Mouse (Mus musculus) embryonic facial prominence, embryonic 13.5 days (tissue): ENCODE data around the gene Abcg1. TPM values are rescaled to one million over a fixed set of nuclear protein-coding genes. Genes with fewer than 3 reads are reported as not detected.
A peak's percentile ranks its signal among the peaks of the same experiment; 100 is the strongest.

ENCODE experiments used
- ATAC-seq: fragments of 200-750 bp; cut with Nextera tagmentation; 2 replicates; pipeline ENCODE4 v1.8.0; 2017; ENCODE audit warnings: low read depth; ENCODE audit not compliant: insufficient number of reproducible peaks, insufficient read depth, low FRiP score, low TSS enrichment
- H3K27ac ChIP-seq: fragments of 300-500 bp; sonication (generic); 2 replicates; pipeline ENCODE4 v1.5.1; 2015; ENCODE audit warnings: moderate library complexity, mild to moderate bottlenecking, inconsistent platforms
- H3K27me3 ChIP-seq: fragments of 300-500 bp; sonication (generic); 2 replicates; pipeline ENCODE4 v1.6.1; 2015; ENCODE audit warnings: mild to moderate bottlenecking, inconsistent platforms
- H3K36me3 ChIP-seq: fragments of 300-500 bp; sonication (generic); 2 replicates; pipeline ENCODE4 v1.6.1; 2015; ENCODE audit warnings: mild to moderate bottlenecking, inconsistent platforms
- H3K4me1 ChIP-seq: fragments of 300-500 bp; sonication (generic); 2 replicates; pipeline ENCODE4 v1.6.1; 2015; ENCODE audit warnings: inconsistent platforms
- H3K4me2 ChIP-seq: fragments of 300-500 bp; sonication (generic); 2 replicates; pipeline ENCODE4 v1.6.1; 2015; ENCODE audit warnings: moderate library complexity, mild to moderate bottlenecking, inconsistent platforms
- H3K4me3 ChIP-seq: fragments of 300-500 bp; sonication (generic); 2 replicates; pipeline ENCODE4 v1.5.1; 2015; ENCODE audit warnings: mild to moderate bottlenecking, inconsistent platforms
- H3K9ac ChIP-seq: fragments of 300-500 bp; sonication (generic); 2 replicates; pipeline ENCODE4 v1.6.1; 2015; ENCODE audit warnings: mild to moderate bottlenecking, inconsistent platforms
- H3K9me3 ChIP-seq: fragments of 300-500 bp; sonication (generic); 2 replicates; pipeline ENCODE4 v1.6.1; 2016; ENCODE audit warnings: inconsistent platforms
- WGBS: fragments of 180-500 bp; shearing (Covaris S2); methylation state at CpG from one replicate; pipeline ENCODE4 v1.1.7; 2015; ENCODE audit warnings: mixed read lengths; 5-methylcytosine and 5-hydroxymethylcytosine counted together
- polyA plus RNA-seq: library from polyadenylated mRNA; unstranded; fragments of >200 nt; fragmentation: Nextera tagmentation; extraction: Ambion mirVana; gene quantifications from 2 replicates; pipeline ENCODE4 v1.2.1, GENCODE M21; 2015

Gene Abcg1
- polyA plus RNA-seq, 1 experiment from 2014 or later = 14.2 TPM

- Histone ChIP-seq H3K27me3 (no peaks in the 10 kb centered on the region), H3K36me3 (no peaks in the 10 kb centered on the region), H3K27ac (peak overlapping the region; percentile 75), H3K9me3 (no peaks in the 10 kb centered on the region), H3K4me1 (peaks cover 70% of the 10 kb centered on the region), H3K4me2 (peak overlapping the region; percentile 3; the same call in 1 of the 2 replicates), H3K4me3 (no peak overlapping the region), H3K9ac (0 out of 2 replicates have a peak overlapping the region, but pooled peaks have one; percentile 11)
- no peak for ATAC-seq
- WGBS = 41% methylated on average over 18 of the region's 18 CpGs
Measured at GRCm38 (mm10) chr17:31071421-31072301, 14.2 kb downstream of the Abcg1 start.

DNA sequence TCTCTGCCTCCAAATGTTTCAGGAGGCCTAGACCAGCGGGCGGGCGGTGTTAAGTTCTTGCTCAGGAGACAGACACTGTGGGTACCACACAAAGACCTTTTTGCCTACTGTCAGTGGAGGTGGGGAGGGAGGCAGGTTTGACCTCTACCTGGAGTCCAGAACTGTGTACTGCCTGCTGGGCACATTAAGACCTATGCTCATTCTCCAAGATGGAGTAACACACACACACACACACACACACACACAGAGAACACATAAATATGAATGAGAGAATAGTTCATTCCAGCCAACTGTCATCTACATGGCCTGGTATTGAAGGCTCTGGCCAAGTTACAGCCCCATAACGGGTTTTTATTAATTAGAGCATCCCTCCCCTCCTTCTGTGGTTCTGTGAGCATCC lies 15.4 kb downstream of the Abcg1 start:
- H3K9me3 ChIP-seq = no peaks in the 10 kb centered on the region
- H3K4me2 ChIP-seq = peak overlapping the region; percentile 60
- H3K9ac ChIP-seq = no peak overlapping the region
- H3K4me1 ChIP-seq = peaks cover 62% of the 10 kb centered on the region
- no peaks in the 10 kb centered on the region for H3K36me3 ChIP-seq
- ATAC-seq = peak; percentile 34; the same call in 1 of the 2 replicates
- H3K4me3 ChIP-seq = peak overlapping the region; percentile 34; the same call in 1 of the 2 replicates
- H3K27me3 ChIP-seq = no peaks in the 10 kb centered on the region
- 44% methylated on average over 4 of the region's 4 CpGs for WGBS
- H3K27ac ChIP-seq = peak overlapping the region; percentile 75

DNA sequence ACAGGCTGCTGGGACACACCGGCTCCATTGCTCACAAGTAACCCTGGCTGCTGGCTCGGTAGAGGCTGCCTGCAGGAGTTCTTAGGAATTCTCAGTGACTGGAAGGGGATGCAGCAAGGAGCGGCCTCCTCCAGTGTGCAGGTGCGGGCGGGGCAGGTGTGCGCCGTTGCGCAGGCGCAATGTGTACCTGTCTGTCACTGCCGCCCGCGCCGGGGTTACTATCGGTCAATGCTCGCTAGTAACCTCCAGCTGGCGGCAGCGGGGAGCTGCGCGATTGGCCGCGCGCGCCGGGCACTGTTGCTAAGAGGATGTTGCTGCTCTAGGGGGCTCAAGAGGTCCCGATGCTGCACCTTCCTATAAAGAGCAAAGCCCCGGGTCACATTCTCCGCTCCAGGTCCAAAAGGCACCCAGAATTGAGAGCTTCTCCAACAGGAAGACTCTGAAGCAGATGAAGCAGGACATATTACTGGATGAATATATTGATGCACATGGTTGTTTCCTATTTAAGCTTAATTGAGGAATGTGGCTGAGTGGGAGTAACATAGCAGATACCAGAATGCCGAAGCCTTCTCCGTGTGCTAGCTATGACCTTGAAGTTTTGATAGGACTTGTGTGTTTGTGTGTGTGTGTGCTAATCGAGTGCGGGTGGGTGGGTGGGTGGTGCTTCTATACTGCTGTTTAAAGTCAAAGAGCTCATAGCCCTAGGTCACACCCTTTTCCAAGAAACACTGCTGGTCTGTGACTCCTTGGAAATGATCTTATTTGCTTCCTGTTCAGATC lies 16.0 kb downstream of the Abcg1 start:
- ATAC-seq = peak; percentile 76
- Histone ChIP-seq H3K4me1 (peaks cover 62% of the 10 kb centered on the region), H3K4me2 (peak overlapping the region; percentile 60), H3K9me3 (no peaks in the 10 kb centered on the region), H3K9ac (no peak overlapping the region), H3K4me3 (peak overlapping the region; percentile 34), H3K27me3 (no peaks in the 10 kb centered on the region), H3K27ac (peak overlapping the region; percentile 75), H3K36me3 (no peaks in the 10 kb centered on the region)
- 2% methylated on average over 31 of the region's 31 CpGs for WGBS

- 18% methylated on average over 7 of the region's 7 CpGs for WGBS
- H3K4me2 ChIP-seq = peak overlapping the region; percentile 60
- H3K4me3 ChIP-seq = no peak overlapping the region
- ATAC-seq = no peak
- H3K27me3 ChIP-seq = no peaks in the 10 kb centered on the region
- H3K36me3 ChIP-seq = no peaks in the 10 kb centered on the region
- H3K27ac ChIP-seq = peak overlapping the region; percentile 75; the same call in 1 of the 2 replicates
- H3K9ac ChIP-seq = no peak overlapping the region
- peaks cover 65% of the 10 kb centered on the region for H3K4me1 ChIP-seq
- no peaks in the 10 kb centered on the region for H3K9me3 ChIP-seq
Measured at GRCm38 (mm10) chr17:31074053-31074590, 16.6 kb downstream of the Abcg1 start.

DNA sequence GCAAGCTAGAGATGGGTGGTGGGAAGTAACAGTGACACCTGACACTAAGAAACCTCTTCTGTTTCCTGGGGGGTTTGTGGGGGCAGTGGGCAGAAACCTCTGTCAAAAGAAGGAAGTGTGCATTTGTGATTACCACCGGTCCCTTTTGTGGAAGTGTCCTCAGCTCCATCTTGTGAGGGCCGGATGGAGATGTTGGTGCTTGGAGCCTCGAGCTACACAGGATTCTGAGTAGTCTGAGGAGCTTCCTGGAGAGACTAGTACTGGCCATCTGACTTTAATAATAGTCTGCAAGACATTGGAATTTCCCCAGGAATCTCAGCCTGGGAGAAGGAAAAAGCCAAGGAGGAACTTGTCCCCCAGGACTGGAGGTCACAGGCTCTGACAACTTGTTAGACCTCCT lies 17.2 kb downstream of the Abcg1 start:
- Histone ChIP-seq H3K4me1 (peaks cover 67% of the 10 kb centered on the region), H3K4me3 (no peak overlapping the region), H3K9me3 (no peaks in the 10 kb centered on the region), H3K27ac (no peak overlapping the region; the same call in 1 of the 2 replicates), H3K27me3 (no peaks in the 10 kb centered on the region), H3K9ac (no peak overlapping the region), H3K36me3 (no peaks in the 10 kb centered on the region), H3K4me2 (no peak overlapping the region)
- 6% methylated on average over 3 of the region's 3 CpGs for WGBS
- no peak for ATAC-seq

- no peaks in the 10 kb centered on the region for H3K27me3 ChIP-seq
- no peak overlapping the region for H3K27ac ChIP-seq
- H3K4me3 ChIP-seq = no peak overlapping the region
- H3K4me2 ChIP-seq = no peak overlapping the region
- no peak overlapping the region for H3K9ac ChIP-seq
- no peaks in the 10 kb centered on the region for H3K36me3 ChIP-seq
- no peaks in the 10 kb centered on the region for H3K9me3 ChIP-seq
- no peak for ATAC-seq
- peaks cover 64% of the 10 kb centered on the region for H3K4me1 ChIP-seq
- 82% methylated on average over 5 of the region's 5 CpGs for WGBS
Measured at GRCm38 (mm10) chr17:31075471-31075870, 18.0 kb downstream of the Abcg1 start.

- no peaks in the 10 kb centered on the region for H3K27me3 ChIP-seq
- no peak overlapping the region for H3K4me3 ChIP-seq
- ATAC-seq = no peak
- H3K27ac ChIP-seq = peak overlapping the region; percentile 16; the same call in 1 of the 2 replicates
- H3K9me3 ChIP-seq = no peaks in the 10 kb centered on the region
- H3K9ac ChIP-seq = no peak overlapping the region
- H3K36me3 ChIP-seq = no peaks in the 10 kb centered on the region
- peaks cover 43% of the 10 kb centered on the region for H3K4me1 ChIP-seq
- 71% methylated on average over 5 of the region's 5 CpGs for WGBS
- H3K4me2 ChIP-seq = no peak overlapping the region
Measured at GRCm38 (mm10) chr17:31077561-31077960, 20.1 kb downstream of the Abcg1 start.

DNA sequence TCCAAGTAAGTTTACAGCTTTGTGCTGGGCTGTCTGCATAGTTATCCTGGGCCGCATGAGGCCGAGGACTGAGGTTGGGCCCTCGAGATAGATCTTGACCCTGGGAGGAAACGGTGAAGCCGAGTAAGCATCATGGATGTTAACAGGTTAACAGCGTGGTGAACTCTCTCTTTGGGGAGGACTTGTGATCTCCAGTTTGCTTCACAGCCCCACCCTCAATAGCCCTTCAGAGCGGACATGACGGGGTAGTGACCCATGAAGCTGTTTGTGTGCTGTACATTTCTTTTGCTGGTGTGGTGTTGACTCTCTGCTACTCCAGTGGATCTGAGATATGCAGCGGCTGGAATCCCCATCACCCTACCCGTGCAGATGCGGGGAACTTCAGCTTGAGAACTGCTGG lies 21.1 kb downstream of the Abcg1 start:
- H3K27me3 ChIP-seq = no peaks in the 10 kb centered on the region
- no peaks in the 10 kb centered on the region for H3K9me3 ChIP-seq
- no peak overlapping the region for H3K9ac ChIP-seq
- H3K27ac ChIP-seq = peak overlapping the region; percentile 51; the same call in 1 of the 2 replicates
- 78% methylated on average over 11 of the region's 11 CpGs for WGBS
- H3K4me3 ChIP-seq = no peak overlapping the region
- peaks cover 38% of the 10 kb centered on the region for H3K4me1 ChIP-seq
- no peak for ATAC-seq
- no peaks in the 10 kb centered on the region for H3K36me3 ChIP-seq
- no peak overlapping the region for H3K4me2 ChIP-seq

GRCm38 (mm10) chr17:31079078-31079840 lies 21.8 kb downstream of the Abcg1 start:
- Histone ChIP-seq H3K9ac (no peak overlapping the region), H3K36me3 (no peaks in the 10 kb centered on the region), H3K4me3 (no peak overlapping the region), H3K27me3 (no peaks in the 10 kb centered on the region), H3K4me1 (peaks cover 32% of the 10 kb centered on the region), H3K27ac (peak overlapping the region; percentile 51; the same call in 1 of the 2 replicates), H3K9me3 (no peaks in the 10 kb centered on the region), H3K4me2 (no peak overlapping the region)
- WGBS = 49% methylated on average over 12 of the region's 12 CpGs
- ATAC-seq = no peak

DNA sequence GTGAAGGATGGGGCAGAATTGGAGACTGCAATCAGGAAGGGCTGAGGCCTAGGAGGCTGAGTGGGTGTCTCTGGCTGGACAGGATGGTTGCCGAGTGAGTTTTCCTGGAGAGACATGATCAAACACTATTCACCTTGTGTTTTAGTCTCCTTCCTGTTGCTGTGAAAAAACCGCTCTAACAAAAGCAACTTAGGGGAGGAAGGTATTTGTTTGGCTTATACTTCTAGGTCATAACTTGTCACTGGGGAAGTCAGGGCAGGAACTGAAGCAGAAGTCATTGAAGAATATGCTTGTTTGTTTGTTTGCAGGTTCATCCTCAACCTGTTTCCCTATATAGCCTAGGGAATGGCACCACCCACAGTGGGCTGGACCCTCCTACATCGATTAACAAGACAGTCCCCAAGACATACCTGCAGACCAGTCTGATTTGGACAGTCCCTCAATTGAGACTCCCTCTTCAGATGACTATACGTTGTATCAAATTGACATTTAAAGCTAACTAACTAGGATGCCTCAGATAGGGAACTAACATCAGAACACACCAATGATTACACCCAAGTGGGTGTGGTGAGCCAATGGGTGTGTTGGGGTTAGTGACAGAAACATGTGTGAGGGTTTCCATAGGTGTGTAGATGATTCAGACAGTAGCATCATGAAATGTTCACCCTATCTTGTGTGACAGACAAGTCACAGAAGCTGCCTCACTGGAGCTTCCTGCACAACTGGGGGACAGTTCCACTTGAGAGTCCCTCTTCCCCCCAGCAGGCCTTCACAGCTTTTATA lies 25.0 kb downstream of the Abcg1 start:
- WGBS = 88% methylated on average over 4 of the region's 4 CpGs
- Histone ChIP-seq H3K4me2 (no peak overlapping the region), H3K27me3 (no peaks in the 10 kb centered on the region)

More for the DNA sequence above, 25.0 kb downstream of the Abcg1 start:
- Histone ChIP-seq H3K36me3 (no peaks in the 10 kb centered on the region), H3K9ac (no peak overlapping the region), H3K27ac (no peak overlapping the region), H3K4me1 (peaks cover 20% of the 10 kb centered on the region; the same call in 1 of the 2 replicates), H3K4me3 (no peak overlapping the region), H3K9me3 (no peaks in the 10 kb centered on the region)
- ATAC-seq = no peak
